Comparison of ENCODE assay signal across 37 mouse cellular contexts in genomic region chr6:78526986-78527762, GRCm38 (mm10). TPM values are rescaled to one million over a fixed set of nuclear protein-coding genes. Genes with fewer than 3 reads are reported as not detected.
"Had no signal": no experiment of that assay in that cellular context is flagged by ENCODE, and none has a peak within 500 bp of the region (broad histone marks: within the 10 kb centered on the region; RNA-seq: fewer than 3 reads in every experiment).

No protein-coding gene starts in this region.

- DNase-seq: left cerebral cortex, postnatal 4 days; liver; liver, embryonic 13.5 days; liver, postnatal 0 days; lung, adult 18-20 months; lung, adult 2 months; lung, embryonic 14.5 days; lung, postnatal 10 days; lung, postnatal 14 days; lung, postnatal 36 days; lung, postnatal 4 days; midbrain, embryonic 14.5 days had no signal

- H3K4me2 ChIP-seq: limb, embryonic 12.5 days; limb, embryonic 13.5 days; limb, embryonic 15.5 days; liver, embryonic 11.5 days; liver, embryonic 12.5 days; liver, embryonic 13.5 days; liver, embryonic 15.5 days; lung, embryonic 14.5 days; lung, embryonic 15.5 days; midbrain, embryonic 11.5 days; midbrain, embryonic 12.5 days; midbrain, embryonic 13.5 days; midbrain, embryonic 15.5 days; neural tube, embryonic 12.5 days had no signal

- H3K27me3 ChIP-seq: limb, embryonic 12.5 days; limb, embryonic 13.5 days; limb, embryonic 15.5 days; liver, embryonic 12.5 days; liver, embryonic 13.5 days; liver, embryonic 15.5 days; lung, embryonic 15.5 days; megakaryocyte, embryonic 14.5 days; midbrain, embryonic 12.5 days; midbrain, embryonic 13.5 days; midbrain, embryonic 15.5 days; neural tube, embryonic 12.5 days had no signal

- H3K4me1 ChIP-seq: limb, embryonic 10.5 days; limb, embryonic 12.5 days; limb, embryonic 13.5 days; limb, embryonic 15.5 days; liver, embryonic 12.5 days; liver, embryonic 13.5 days; liver, embryonic 15.5 days; lung, embryonic 15.5 days; megakaryocyte, embryonic 14.5 days; midbrain, embryonic 10.5 days; midbrain, embryonic 12.5 days; midbrain, embryonic 13.5 days; midbrain, embryonic 15.5 days; neural tube, embryonic 12.5 days had no signal

- H3K4me3 ChIP-seq: limb, embryonic 10.5 days; limb, embryonic 12.5 days; limb, embryonic 13.5 days; limb, embryonic 15.5 days; liver, embryonic 12.5 days; liver, embryonic 13.5 days; liver, embryonic 15.5 days; lung, embryonic 15.5 days; megakaryocyte, embryonic 14.5 days; midbrain, embryonic 10.5 days; midbrain, embryonic 12.5 days; midbrain, embryonic 13.5 days; midbrain, embryonic 15.5 days; myocyte; neural tube, embryonic 12.5 days had no signal

- H3K9ac ChIP-seq: limb, embryonic 12.5 days; limb, embryonic 13.5 days; limb, embryonic 15.5 days; liver, embryonic 12.5 days; liver, embryonic 13.5 days; liver, embryonic 14.5 days; liver, embryonic 15.5 days; liver, postnatal 0 days; lung, embryonic 14.5 days; lung, embryonic 15.5 days; midbrain, embryonic 12.5 days; midbrain, embryonic 13.5 days; midbrain, embryonic 15.5 days; neural tube, embryonic 12.5 days had no signal

- H3K27ac ChIP-seq: limb, embryonic 10.5 days; limb, embryonic 12.5 days; limb, embryonic 13.5 days; limb, embryonic 15.5 days; liver, embryonic 12.5 days; liver, embryonic 13.5 days; liver, embryonic 14.5 days; liver, embryonic 15.5 days; lung, embryonic 15.5 days; macrophage; midbrain, embryonic 10.5 days; midbrain, embryonic 12.5 days; midbrain, embryonic 13.5 days; midbrain, embryonic 15.5 days; neural tube, embryonic 12.5 days had no signal

- H3K9me3 ChIP-seq: limb, embryonic 10.5 days; limb, embryonic 12.5 days; limb, embryonic 13.5 days; limb, embryonic 15.5 days; liver, embryonic 12.5 days; liver, embryonic 13.5 days; liver, embryonic 15.5 days; lung, embryonic 15.5 days; megakaryocyte, embryonic 14.5 days; midbrain, embryonic 10.5 days; midbrain, embryonic 12.5 days; midbrain, embryonic 13.5 days; midbrain, embryonic 15.5 days; neural tube, embryonic 12.5 days had no signal

- ATAC-seq: liver, embryonic 12.5 days; liver, postnatal 0 days; lung, postnatal 0 days; midbrain, embryonic 13.5 days; midbrain, embryonic 15.5 days; midbrain, embryonic 16.5 days had no signal

- H3K36me3 ChIP-seq: limb, embryonic 10.5 days; limb, embryonic 12.5 days; limb, embryonic 13.5 days; limb, embryonic 15.5 days; liver, embryonic 12.5 days; liver, embryonic 13.5 days; liver, embryonic 15.5 days; lung, embryonic 15.5 days; midbrain, embryonic 10.5 days; midbrain, embryonic 12.5 days; midbrain, embryonic 13.5 days; midbrain, embryonic 15.5 days; neural tube, embryonic 12.5 days had no signal

RNA-seq across cellular contexts. Expression of gene Reg3g, which starts 58.5 kb away (rescaled TPM):
- polyA plus RNA-seq: limb, embryonic 10.5 days; limb, embryonic 11.5 days; limb, embryonic 12.5 days; limb, embryonic 13.5 days; limb, embryonic 14.5 days; limb, embryonic 15.5 days; liver, adult 2 months; liver, embryonic 11.5 days; liver, embryonic 12.5 days; liver, embryonic 13.5 days; liver, embryonic 14.5 days; liver, embryonic 15.5 days; liver, embryonic 16.5 days; liver, postnatal 0 days; lung, embryonic 14.5 days; macrophage; midbrain, embryonic 10.5 days; midbrain, embryonic 11.5 days; midbrain, embryonic 12.5 days; midbrain, embryonic 13.5 days; midbrain, embryonic 14.5 days; midbrain, embryonic 15.5 days; midbrain, embryonic 16.5 days; myocyte; neural tube, embryonic 11.5 days; neural tube, embryonic 12.5 days had no signal
